Mouse (Mus musculus): ENCODE results near the gene Gck. TPM values are rescaled to one million over a fixed set of nuclear protein-coding genes. Genes with fewer than 3 reads are reported as not detected.

Gene Gck
- polyA plus RNA-seq, 1 experiment from 2014 or later, result 5.7 TPM

DNA sequence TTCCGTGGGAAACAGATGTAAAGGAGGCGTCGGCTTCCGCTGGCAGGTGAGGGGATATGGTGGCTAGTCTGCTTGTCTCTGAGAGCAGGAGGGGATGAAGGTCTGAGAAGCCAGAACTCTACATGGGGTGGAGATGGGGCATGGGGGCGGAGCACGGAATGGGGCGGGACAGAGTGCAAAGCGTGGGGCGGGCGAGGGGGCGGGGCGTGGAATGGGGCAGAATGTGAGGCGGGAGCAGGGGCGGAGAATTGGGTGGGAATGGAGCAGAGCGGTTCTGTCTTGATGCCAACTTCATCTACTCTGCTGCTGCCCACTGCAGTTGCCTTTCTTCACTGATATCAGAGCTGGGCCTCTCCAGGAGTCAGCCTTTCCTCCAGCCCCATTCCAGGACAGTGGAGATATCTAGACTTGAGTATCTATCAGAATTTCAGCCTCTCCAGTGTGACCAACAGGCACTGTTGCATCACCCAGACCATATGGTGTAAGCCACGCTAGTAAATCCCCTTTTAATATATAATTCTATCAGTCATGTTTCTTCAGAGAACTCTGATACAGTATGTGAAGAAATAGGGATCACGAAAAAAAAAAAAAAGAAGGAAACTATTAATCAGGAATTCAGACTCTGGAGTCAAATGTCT lies 29.4 kb downstream of the Gck start:
- Histone ChIP-seq H3K27me3 (no peaks in the 10 kb centered on the region), H3K4me2 (no peak overlapping the region), H3K4me1 (replicated peaks) (no peaks in the 10 kb centered on the region), H3K27ac (replicated peaks) (no peak overlapping the region), H3K36me3 (no peaks in the 10 kb centered on the region), H3K9ac (no peak overlapping the region), H3K9me3 (no peaks in the 10 kb centered on the region), H3K4me3 (no peak overlapping the region)
- WGBS, result 39% methylated on average over 16 of the region's 17 CpGs
- no peak for ATAC-seq (ENCODE audit: low FRiP score, low read depth)

DNA sequence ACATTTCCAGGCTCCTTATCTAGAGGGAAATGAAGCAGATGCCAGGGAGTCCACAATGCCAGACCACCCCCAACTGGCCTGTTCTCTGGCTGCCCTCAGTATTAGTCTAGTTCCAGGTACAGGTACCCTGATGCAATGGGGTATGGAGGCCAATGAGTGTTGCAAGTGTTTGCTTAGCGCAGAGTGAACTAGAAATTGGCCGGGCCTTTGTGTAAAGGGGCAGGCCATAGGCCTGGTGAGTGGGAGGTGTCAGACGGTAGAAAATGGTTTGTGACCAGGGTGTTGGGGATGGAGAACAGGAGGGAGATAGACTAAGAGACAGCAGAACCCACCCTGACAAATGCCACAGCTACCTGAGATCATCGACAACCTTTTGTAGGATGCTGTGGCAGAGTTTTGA lies 30.3 kb downstream of the Gck start:
- Histone ChIP-seq H3K9me3 (no peaks in the 10 kb centered on the region), H3K27me3 (no peaks in the 10 kb centered on the region), H3K36me3 (no peaks in the 10 kb centered on the region), H3K4me2 (no peak overlapping the region), H3K4me3 (no peak overlapping the region), H3K9ac (no peak overlapping the region), H3K4me1 (replicated peaks) (no peaks in the 10 kb centered on the region), H3K27ac (replicated peaks) (no peak overlapping the region)
- no peak for ATAC-seq (ENCODE audit: low FRiP score, low read depth)
- 95% methylated on average over 4 of the region's 4 CpGs for WGBS

DNA sequence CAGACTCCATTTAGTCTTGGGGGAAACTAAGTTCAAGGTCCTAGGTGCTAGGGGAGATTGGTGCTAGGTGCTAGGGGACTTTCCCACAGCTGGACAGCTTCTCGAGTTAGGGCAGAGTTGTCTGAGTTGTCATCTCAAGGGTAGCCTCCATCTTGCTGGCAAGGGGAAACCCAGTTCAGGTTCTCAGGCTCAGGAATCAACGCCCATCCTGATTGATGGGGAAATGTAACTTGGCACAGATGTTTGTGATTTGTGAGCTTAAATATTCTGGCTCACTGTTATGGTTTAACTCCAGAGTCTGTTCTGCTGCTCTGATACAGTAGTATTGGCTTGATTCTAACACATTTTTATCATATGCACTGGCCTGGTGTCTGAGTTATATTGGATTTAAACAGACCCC lies 31.8 kb downstream of the Gck start:
- H3K9ac ChIP-seq, result no peak overlapping the region
- H3K4me1 ChIP-seq (replicated peaks), result no peaks in the 10 kb centered on the region; the same call in 1 of the 2 replicates
- no peaks in the 10 kb centered on the region for H3K27me3 ChIP-seq
- no peak overlapping the region for H3K4me2 ChIP-seq
- ATAC-seq (ENCODE audit: low FRiP score, low read depth), result no peak
- H3K27ac ChIP-seq (replicated peaks), result no peak overlapping the region
- no peak overlapping the region for H3K4me3 ChIP-seq
- no peaks in the 10 kb centered on the region for H3K9me3 ChIP-seq
- WGBS, result 89% methylated on average over 2 of the region's 2 CpGs
- H3K36me3 ChIP-seq, result no peaks in the 10 kb centered on the region

DNA sequence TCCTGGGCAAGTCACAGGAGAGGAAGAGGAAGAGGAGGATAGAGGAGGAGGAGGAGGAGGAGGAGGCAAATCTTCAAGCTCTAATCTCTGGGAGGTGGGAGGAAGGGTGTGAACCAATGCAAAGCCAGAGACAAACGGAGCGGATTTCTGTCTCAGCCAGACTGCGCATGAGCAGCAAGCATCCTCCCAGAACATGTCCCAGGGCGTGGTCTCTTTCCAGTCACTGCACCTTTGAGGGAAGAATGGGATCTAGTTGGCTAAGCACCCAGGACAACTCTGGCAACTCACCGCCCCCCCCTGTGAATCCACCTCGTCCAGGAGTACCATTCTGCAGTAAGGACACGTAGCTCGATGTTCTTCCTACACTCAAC lies 33.7 kb downstream of the Gck start:
- no peaks in the 10 kb centered on the region for H3K27me3 ChIP-seq
- H3K9me3 ChIP-seq, result no peaks in the 10 kb centered on the region
- H3K27ac ChIP-seq (replicated peaks), result no peak overlapping the region
- no peak overlapping the region for H3K4me3 ChIP-seq
- no peaks in the 10 kb centered on the region for H3K36me3 ChIP-seq
- ATAC-seq (ENCODE audit: low FRiP score, low read depth), result no peak
- no peaks in the 10 kb centered on the region; the same call in 1 of the 2 replicates for H3K4me1 ChIP-seq (replicated peaks)
- H3K9ac ChIP-seq, result no peak overlapping the region
- H3K4me2 ChIP-seq, result no peak overlapping the region
- 83% methylated on average over 8 of the region's 8 CpGs for WGBS

DNA sequence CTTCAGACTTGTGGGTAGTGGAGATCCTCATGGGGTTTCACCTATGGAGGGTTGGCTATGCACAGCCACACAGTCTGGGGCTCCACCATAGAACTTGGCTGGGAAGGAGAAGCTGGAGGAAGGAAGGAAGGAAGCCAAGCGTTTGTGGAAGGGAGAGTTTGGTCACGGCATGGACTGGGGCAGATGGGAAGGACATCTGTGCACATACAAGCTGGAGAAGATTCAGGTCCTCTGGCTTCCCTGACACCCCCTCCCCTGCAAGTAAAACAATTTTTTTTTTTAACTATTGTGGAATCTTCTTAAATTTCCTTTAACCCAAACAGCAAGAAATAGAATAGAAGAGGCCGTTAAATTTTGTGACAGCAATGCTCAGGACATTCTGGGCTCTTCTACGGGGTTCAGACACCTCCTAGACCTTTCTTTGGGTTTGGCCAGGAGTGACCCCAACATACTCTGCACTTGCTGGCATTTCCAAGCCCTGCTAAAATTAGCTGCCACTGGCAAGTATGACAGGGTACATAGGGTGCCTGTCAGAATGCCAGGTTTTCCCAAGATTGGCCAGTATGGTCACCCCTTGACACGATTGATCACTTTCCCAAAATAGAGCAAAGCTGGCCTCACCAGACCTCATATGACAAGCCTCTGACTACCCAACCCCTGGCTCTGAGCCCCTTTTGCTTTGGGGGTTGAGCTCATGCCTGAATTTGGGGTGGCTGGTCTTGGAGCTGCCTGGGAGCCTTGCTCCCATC lies 34.3 kb downstream of the Gck start:
- no peak for ATAC-seq (ENCODE audit: low FRiP score, low read depth)
- WGBS, result 88% methylated on average over 5 of the region's 5 CpGs
- Histone ChIP-seq H3K9ac (no peak overlapping the region), H3K9me3 (no peaks in the 10 kb centered on the region), H3K4me3 (no peak overlapping the region), H3K27me3 (no peaks in the 10 kb centered on the region), H3K4me1 (replicated peaks) (no peaks in the 10 kb centered on the region; the same call in 1 of the 2 replicates), H3K4me2 (no peak overlapping the region), H3K27ac (replicated peaks) (no peak overlapping the region), H3K36me3 (no peaks in the 10 kb centered on the region)

DNA sequence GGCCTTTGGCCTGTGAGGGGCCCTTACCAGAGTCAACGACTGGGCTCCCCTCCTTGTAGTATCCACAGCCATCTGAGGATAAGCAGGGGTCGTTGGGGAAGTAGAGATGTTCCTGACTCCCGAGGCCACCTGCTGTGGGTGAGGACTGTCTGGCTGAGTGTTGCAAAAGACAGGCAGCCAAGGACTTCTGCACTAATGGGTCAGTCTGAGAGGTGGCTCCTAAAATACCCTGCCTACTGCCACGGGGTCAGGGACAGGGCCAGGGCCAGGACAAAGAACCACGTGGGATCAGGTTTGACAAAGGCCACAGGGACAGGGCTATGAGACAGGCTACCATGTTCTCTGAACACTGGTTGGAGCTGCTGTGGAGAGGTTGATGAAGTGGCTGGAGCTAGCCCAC lies 34.9 kb downstream of the Gck start:
- H3K36me3 ChIP-seq, result no peaks in the 10 kb centered on the region
- 63% methylated on average over 5 of the region's 5 CpGs for WGBS
- no peaks in the 10 kb centered on the region for H3K9me3 ChIP-seq
- no peak overlapping the region for H3K4me3 ChIP-seq
- H3K4me1 ChIP-seq (replicated peaks), result no peaks in the 10 kb centered on the region; the same call in 1 of the 2 replicates
- H3K27me3 ChIP-seq, result no peaks in the 10 kb centered on the region
- ATAC-seq (ENCODE audit: low FRiP score, low read depth), result no peak
- no peak overlapping the region for H3K27ac ChIP-seq (replicated peaks)
- H3K9ac ChIP-seq, result no peak overlapping the region
- no peak overlapping the region for H3K4me2 ChIP-seq

DNA sequence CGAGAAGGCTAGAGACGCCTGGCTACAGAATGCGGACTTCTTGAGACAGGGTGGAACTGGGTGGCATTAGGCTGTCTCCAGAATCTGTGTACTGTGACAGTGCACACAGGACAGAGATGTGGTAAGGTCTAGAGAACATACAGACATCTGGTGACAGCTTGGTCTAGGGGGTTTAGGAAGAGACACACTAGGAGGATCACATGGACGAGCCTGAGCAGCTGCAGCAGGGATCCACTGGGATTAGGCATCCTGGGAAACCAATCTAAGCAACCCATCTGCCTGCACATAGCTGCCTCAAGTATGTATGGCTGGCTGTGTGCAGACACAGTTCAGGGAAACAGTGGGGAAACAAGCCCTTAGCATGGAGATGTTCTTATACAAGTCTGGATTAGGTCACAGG lies 35.9 kb downstream of the Gck start:
- Histone ChIP-seq H3K9ac (no peak overlapping the region), H3K4me3 (no peak overlapping the region), H3K9me3 (no peaks in the 10 kb centered on the region), H3K36me3 (no peaks in the 10 kb centered on the region), H3K27ac (replicated peaks) (no peak overlapping the region), H3K4me2 (no peak overlapping the region), H3K27me3 (no peaks in the 10 kb centered on the region), H3K4me1 (replicated peaks) (no peaks in the 10 kb centered on the region; the same call in 1 of the 2 replicates)
- ATAC-seq (ENCODE audit: low FRiP score, low read depth), result no peak
- 80% methylated on average over 4 of the region's 4 CpGs for WGBS

DNA sequence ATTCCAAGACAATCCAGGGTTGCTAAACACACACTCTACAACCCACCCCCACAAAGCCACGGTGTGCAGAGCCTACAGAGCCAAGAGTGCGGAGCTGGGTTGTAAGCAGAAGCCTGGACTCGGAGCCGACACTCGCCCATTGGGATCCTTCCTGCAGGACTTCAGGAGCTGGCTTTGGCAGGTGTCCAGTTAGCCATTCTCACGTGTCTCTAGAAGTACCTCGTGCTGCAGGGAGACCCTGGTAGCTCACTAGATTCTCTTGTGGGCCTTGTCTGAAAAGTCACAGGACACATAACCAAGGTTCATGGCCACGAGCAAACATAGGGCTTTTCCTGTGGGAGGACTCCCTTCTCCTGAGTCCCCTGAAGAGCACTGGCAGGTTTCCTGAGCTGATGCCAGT lies 36.6 kb downstream of the Gck start:
- 61% methylated on average over 8 of the region's 8 CpGs for WGBS
- no peak for ATAC-seq (ENCODE audit: low FRiP score, low read depth)
- Histone ChIP-seq H3K4me2 (no peak overlapping the region), H3K27ac (replicated peaks) (no peak overlapping the region), H3K9me3 (no peaks in the 10 kb centered on the region), H3K4me1 (replicated peaks) (no peaks in the 10 kb centered on the region; the same call in 1 of the 2 replicates), H3K4me3 (no peak overlapping the region), H3K27me3 (no peaks in the 10 kb centered on the region), H3K36me3 (no peaks in the 10 kb centered on the region), H3K9ac (no peak overlapping the region)

DNA sequence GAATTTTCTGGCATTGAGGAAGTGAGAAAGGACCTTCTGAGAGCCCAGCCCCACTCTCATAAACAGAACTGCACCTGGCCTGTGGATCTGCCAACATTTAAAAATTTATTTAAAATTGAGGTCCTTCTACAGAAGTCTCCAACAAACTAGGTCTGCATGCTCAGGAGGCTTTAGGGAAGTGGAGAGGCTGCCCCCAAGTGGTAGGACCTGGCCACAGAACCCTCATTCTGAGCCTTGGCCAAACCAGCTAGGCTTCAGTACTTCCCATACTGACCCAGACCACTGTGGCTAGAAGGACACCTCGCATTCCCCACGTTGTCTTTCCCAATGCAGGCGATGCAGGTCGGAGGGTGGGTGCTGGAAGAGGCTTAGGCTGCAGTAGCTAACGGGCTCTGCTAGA lies 37.2 kb downstream of the Gck start:
- WGBS, result 29% methylated on average over 5 of the region's 5 CpGs
- Histone ChIP-seq H3K27me3 (no peaks in the 10 kb centered on the region), H3K36me3 (no peaks in the 10 kb centered on the region), H3K4me2 (no peak overlapping the region), H3K4me3 (no peak overlapping the region), H3K9me3 (no peaks in the 10 kb centered on the region), H3K27ac (replicated peaks) (no peak overlapping the region), H3K4me1 (replicated peaks) (no peaks in the 10 kb centered on the region; the same call in 1 of the 2 replicates), H3K9ac (no peak overlapping the region)
- ATAC-seq (ENCODE audit: low FRiP score, low read depth), result no peak

DNA sequence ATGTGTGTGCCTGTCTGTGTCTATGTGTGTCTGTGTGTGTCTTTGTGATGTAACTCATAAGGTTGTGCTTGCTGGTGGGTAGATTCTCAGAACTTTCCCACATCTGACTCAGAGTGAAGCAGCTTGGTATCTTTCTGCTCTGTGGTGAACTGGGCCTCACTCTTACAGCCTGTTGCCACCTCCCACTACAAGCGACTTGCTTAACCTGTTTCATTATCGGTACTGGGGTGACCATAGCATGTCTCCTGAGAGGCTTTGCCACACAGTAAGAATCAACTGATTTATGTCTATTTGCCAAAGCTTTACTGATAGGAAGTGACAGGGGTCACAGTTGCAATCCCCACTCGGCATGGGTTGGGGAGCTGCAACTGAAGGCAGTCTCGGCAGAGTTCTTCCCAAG lies 41.2 kb downstream of the Gck start:
- H3K4me3 ChIP-seq, result no peak overlapping the region
- ATAC-seq (ENCODE audit: low FRiP score, low read depth), result no peak
- no peaks in the 10 kb centered on the region; the same call in 1 of the 2 replicates for H3K4me1 ChIP-seq (replicated peaks)
- 84% methylated on average over 4 of the region's 4 CpGs for WGBS
- H3K9ac ChIP-seq, result no peak overlapping the region
- H3K27ac ChIP-seq (replicated peaks), result no peak overlapping the region
- no peaks in the 10 kb centered on the region for H3K27me3 ChIP-seq
- H3K9me3 ChIP-seq, result no peaks in the 10 kb centered on the region
- no peak overlapping the region for H3K4me2 ChIP-seq
- H3K36me3 ChIP-seq, result no peaks in the 10 kb centered on the region

DNA sequence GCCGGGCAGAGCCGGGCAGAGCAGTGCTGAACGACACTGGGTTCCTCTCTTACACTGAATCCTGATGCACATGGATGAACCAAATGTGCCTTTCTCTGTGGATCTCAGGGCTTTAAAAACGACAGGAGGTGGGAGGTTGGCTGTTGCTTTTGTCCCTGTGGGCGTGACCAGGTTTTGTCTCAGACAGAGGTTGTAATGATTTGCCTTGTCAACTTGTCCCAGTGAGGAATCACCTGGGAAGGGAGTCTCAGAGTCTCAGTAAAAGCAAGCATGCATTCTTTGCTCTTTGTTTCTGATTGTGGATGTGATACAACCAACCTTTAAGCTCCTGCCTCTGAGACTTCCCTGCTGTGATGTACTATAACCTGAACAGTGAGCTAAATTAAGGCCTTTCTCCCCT lies 42.8 kb downstream of the Gck start:
- H3K9ac ChIP-seq, result no peak overlapping the region
- peaks cover 9% of the 10 kb centered on the region for H3K4me1 ChIP-seq (replicated peaks)
- H3K27ac ChIP-seq (replicated peaks), result no peak overlapping the region
- 33% methylated on average over 5 of the region's 5 CpGs for WGBS
- no peaks in the 10 kb centered on the region for H3K36me3 ChIP-seq
- no peaks in the 10 kb centered on the region for H3K9me3 ChIP-seq
- H3K4me3 ChIP-seq, result no peak overlapping the region
- ATAC-seq (ENCODE audit: low FRiP score, low read depth), result no peak
- H3K4me2 ChIP-seq, result no peak overlapping the region
- no peaks in the 10 kb centered on the region for H3K27me3 ChIP-seq

DNA sequence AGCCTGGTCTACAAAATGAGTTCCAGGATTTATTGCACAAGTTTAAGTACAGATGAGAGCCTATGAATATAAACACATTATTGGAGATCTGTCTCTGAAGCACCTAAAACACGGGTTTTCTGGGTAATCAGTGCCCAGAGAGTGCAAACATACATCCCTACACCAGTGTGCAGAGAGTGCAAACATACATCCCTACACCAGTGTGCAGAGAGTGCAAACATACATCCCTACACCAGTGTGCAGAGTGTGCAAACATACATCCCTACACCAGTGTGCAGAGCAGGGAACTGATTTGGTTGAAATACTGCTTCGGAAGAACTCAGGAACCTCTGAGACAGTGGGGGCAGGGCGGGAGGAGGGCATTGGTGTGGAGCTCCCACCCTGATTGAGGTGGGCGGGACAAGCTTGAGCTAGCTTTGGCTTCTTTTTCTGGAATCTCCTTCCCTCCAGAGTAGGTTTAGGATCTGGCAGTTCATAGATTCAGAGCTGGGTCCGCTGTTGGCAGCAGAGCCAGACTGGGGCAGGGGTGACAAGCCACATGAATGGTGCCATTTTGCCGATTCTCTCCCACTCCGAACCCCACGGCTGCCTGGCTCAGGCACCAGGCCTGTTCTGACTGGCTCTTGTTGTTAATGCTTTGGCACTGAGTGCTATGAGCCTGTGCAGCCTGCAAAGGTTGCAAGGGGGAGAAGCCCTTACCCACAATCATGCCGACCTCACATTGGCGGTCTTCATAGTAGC lies 43.9 kb downstream of the Gck start:
- Histone ChIP-seq H3K36me3 (no peaks in the 10 kb centered on the region), H3K27ac (replicated peaks) (no peak overlapping the region), H3K4me2 (no peak overlapping the region), H3K4me3 (no peak overlapping the region), H3K4me1 (replicated peaks) (peaks cover 20% of the 10 kb centered on the region), H3K9me3 (no peaks in the 10 kb centered on the region), H3K9ac (no peak overlapping the region), H3K27me3 (no peaks in the 10 kb centered on the region)
- WGBS, result 77% methylated on average over 10 of the region's 10 CpGs
- ATAC-seq (ENCODE audit: low FRiP score, low read depth), result 0 out of 2 replicates have a peak, but pooled peaks have one; percentile 19
